Mouse (Mus musculus): ENCODE measurements around the gene Pde4d.

Gene Pde4d

GRCm38 (mm10) chr13:109331563-109331962, 881.8 kb downstream of the Pde4d start:
- DNase-seq: no peak

DNA sequence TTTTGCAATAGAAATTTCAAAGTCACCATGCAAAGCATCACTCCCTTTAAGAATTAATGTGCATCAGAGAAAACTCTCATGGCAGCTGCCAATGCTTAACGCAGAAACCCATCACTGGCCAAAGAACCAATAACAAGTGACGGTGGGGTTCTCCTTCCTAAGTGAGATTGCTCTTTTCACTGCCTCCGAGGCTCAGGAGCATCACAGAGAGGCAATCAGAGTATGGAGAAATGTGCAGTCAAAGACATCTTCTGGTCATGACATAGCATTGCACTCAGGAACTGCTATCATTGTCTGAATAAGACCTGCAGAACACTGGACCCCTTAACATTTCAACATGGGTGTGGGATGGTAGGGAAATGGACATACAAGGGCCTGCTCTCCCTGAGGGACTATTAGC, 892.2 kb downstream of the Pde4d start:
- no peak for DNase-seq

GRCm38 (mm10) chr13:109342469-109342868, 892.7 kb downstream of the Pde4d start:
- no peak for DNase-seq

DNA sequence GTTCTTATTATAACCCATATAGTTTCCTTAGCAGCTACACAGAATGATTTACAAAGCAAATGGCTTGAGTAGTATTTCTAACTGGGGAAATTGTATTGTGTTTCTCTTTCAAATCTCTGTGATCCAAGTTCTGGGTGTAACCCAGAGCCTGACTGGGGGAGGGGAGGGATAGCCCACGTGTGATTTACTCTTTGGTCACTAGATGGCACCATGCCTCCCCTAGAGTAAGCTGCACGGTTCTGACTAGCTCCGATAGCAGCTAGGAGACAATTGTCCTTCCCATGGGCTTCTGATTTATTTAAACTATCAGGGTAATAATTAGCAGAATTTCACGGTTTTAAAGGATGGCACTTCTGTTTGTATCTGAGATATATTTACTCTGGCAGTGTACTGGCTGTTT, 893.8 kb downstream of the Pde4d start:
- peak; percentile 82 for DNase-seq

DNA sequence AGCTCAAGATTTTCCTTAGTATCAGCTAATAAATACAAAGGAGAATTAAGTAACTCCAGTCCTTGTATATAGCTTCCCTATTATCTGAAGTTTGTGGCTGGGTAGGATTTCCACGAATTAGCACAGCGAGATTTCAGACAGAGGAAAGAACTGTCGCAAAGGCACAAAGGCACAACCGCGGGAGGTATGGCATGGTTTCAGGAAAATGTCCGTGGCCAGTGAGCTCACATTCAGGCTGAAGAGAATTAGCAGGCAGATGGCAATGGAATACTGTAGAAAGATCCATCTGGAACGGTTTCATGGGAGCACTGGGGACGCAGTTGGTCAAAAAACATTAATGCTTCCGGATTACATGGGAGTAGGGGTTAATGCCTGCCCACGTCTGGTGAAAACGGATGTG, 898.0 kb downstream of the Pde4d start:
- peak; percentile 95 for DNase-seq

GRCm38 (mm10) chr13:109348316-109348715, 898.6 kb downstream of the Pde4d start:
- DNase-seq: peak; percentile 42

- no peak for DNase-seq
Observed at GRCm38 (mm10) chr13:109350100-109350499, 900.4 kb downstream of the Pde4d start.

- DNase-seq: no peak
Observed at GRCm38 (mm10) chr13:109354017-109354416, 904.3 kb downstream of the Pde4d start.

DNA sequence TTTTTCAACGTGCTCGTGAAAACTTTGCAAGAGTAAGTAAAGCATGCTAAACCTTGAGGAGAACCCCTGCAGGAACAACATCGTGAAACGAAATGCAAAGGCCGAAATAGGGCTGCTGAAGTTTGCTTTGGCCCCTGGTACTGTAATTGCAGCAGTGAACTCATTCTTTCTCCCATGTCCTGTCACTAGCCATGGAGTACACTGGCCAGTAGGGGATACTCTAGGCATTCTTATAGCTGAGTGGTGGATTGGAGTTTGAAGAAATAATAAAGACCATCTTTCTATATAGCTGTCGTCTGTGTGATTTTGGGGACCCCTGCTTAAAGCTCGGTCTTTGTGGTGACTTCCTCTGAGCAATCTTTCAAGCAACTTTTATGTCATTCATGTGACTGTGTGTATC, 906.5 kb downstream of the Pde4d start:
- DNase-seq: no peak

- no peak for DNase-seq
Observed at GRCm38 (mm10) chr13:109359994-109360393, 910.2 kb downstream of the Pde4d start.

GRCm38 (mm10) chr13:109362340-109362739, 912.6 kb downstream of the Pde4d start:
- no peak for DNase-seq

DNA sequence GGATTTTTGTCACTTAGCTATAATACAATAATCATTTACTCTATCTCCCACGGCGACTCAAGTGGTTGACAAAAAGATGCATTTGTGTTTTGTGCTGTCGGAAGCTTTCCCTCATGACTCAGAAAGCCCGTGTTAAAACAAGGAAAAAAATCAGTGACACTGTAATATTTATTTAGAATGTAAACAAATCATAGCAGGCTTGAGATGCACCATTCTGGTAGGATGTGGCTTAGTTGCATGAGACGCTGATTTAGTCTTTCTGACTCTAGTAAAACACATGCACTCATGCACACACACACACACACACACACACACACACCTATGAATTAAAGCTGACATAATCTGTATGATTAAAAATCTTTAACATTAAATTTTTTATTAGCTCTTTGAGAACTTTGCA, 924.7 kb downstream of the Pde4d start:
- DNase-seq: no peak

DNA sequence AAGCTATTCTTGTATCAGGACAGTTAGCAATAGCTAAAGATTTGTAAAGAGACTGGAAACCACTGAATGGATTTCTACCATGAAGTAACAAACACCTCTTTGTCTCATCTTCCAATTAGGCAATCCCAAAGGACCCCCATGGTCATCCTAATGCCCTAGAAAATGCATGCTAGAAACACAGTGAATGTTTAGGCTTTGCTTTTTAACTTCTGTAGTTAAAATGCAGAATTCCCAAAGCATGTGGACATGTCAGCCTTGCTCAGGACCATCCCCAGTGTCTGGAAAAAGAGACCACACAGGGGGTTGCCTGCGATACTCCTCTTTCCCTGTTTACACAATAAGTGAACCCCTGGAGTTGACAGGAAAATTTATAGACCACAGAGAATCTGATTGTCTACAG, 926.9 kb downstream of the Pde4d start:
- DNase-seq: no peak

- no peak for DNase-seq
Observed at GRCm38 (mm10) chr13:109380149-109380548, 930.4 kb downstream of the Pde4d start.

- peak; percentile 57 for DNase-seq
Observed at GRCm38 (mm10) chr13:109388626-109389220, 939.0 kb downstream of the Pde4d start.

DNA sequence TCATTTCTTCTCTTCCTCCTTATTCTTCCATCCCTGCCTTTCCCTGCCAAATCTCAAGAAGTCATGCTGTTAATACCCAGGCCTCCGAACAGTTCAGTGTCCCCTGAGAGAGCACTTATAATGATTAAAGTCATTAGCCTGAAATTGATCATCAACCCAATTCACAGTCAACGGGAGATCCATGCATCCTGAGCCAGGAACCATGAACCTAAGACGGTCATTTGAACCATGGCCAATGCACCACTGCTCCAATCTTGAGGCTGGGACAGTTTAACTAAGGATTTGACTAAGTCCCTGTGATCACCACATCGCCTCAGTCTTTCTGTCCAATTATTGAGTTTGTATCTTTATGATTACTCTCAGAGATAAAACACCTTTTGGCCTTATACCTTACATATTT, 952.6 kb downstream of the Pde4d start:
- no peak for DNase-seq

GRCm38 (mm10) chr13:109402936-109403335, 953.2 kb downstream of the Pde4d start:
- DNase-seq: no peak

GRCm38 (mm10) chr13:109406341-109406740, 956.6 kb downstream of the Pde4d start:
- DNase-seq: no peak

- no peak for DNase-seq
Observed at GRCm38 (mm10) chr13:109407371-109407770, 957.6 kb downstream of the Pde4d start.

- no peak for DNase-seq
Observed at GRCm38 (mm10) chr13:109420426-109420825, 970.7 kb downstream of the Pde4d start.

DNA sequence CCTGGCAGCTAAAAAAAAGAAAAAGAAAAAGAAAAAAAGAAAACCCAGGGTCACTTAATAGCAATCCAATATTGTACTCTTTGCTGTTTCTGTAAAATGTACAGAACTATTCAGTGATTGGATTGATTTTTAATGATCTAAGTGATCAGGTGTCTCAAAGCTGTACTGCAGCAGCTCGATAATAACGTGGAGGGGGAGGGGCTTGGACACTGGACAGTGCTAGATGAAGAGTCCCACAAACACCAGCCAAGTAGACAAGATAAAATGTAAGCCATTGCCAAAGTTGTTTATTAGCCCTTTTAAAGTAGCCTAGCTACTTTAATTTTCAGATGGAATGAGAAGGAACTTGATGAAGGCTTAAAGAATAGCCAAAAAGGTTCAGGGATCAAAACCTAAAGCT, 975.2 kb downstream of the Pde4d start:
- no peak for DNase-seq

GRCm38 (mm10) chr13:109425548-109425947, 975.8 kb downstream of the Pde4d start:
- no peak for DNase-seq

DNA sequence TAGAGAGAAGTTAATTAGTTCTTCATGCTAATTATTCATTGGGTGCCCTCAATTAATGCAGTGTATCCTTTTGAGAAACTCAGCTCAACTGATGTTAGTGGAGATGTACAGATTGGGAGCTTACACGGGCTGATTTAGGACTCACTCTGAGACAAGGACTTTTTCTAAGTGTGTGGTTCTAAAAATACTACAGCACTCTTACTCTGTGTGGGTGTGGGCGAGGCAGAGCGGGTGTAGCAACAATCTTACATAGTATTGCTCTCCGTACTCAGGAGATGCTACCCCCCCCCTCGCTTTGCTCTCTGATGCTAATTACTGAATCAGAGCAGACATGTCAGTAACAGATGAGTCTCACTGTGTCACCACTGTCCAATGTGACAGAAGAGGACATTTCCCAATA, 976.3 kb downstream of the Pde4d start:
- DNase-seq: no peak

DNA sequence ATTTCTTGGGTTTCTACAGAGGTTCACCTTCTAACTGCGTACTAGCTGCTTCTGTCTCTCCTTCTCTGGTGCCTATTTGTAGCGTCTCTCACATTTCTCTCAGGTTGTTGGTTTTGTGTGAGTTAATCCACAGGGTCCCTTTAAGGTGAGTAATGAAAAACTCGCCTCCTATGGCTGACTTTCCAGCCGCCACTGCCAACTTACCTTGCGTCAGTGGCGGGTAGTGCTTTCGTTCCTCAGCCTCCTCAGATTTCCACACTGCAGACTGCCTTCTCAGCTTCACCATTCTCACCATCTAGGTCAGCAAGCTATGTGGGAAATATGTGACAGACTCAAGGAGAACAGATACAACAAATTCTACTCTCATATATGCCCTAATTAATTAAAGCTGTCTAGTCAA, 977.8 kb downstream of the Pde4d start:
- no peak for DNase-seq

DNA sequence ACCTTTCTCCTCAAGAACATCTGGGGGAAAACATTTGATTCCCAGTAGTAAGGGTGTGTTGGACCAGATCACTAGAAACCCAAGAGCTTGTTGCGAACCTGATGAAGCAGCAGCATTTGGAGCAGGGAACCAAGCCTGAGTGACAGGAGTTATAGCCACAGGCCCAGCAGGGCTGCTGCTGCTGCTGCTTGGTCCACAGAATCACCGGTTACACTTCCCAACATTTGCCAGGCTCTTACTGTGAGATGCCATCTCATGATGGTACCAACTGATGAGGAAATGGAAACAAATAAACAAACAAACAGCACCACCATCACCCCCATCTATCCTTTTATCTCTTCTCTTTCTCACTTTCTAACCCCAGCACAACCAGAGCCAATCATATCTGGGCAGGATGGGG, 979.8 kb downstream of the Pde4d start:
- DNase-seq: no peak
